Comparison of ENCODE assay signal across 8 mouse cellular contexts in the genomic region with DNA sequence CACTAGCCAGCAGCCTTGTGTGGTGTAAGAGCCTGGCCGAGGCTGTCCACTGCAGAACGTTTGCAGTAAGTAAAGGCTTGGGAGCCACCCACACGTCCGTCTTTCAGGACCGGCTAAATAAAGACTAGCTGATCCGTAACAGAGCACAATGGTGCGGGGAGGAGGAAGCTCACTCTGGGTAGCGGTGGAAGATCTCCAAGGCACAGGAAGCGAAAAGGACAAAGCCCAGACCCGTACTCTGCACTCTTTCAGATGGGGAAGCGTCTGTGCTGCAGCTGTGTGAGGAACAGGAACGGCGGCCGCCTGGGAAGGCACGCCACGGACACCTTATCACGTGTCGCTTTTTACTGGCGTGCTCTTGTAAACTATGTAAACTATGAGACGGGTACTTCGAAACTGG. TPM values are rescaled to one million over a fixed set of nuclear protein-coding genes. Genes with fewer than 3 reads are reported as not detected.
A peak's percentile ranks its signal among the peaks of the same experiment; 100 is the strongest.
DNase-seq lines count a peak whose midpoint lies in the region; ATAC-seq and TF ChIP-seq lines count a peak whose summit lies in the region.

No protein-coding gene starts in this region.

- 0 out of 2 replicates have a peak overlapping the region, but pooled peaks have one; percentile 17 for H3K4me2 ChIP-seq in intestine, postnatal 0 days (replicated peaks; ENCODE audit: low read depth)
- H3K4me2 ChIP-seq in liver, embryonic 16.5 days (ENCODE audit: low read depth, low read length): peak overlapping the region; percentile 36; the same call in 1 of the 2 replicates

- H3K36me3 ChIP-seq in heart, adult 2 months (ENCODE audit: control insufficient read depth, insufficient read depth, low read length): peaks cover 23% of the 10 kb centered on the region
- H3K36me3 ChIP-seq in intestine, postnatal 0 days (ENCODE audit: control insufficient read depth, insufficient read depth): peaks cover 14% of the 10 kb centered on the region
- no peaks in the 10 kb centered on the region for H3K36me3 ChIP-seq in liver, embryonic 16.5 days (ENCODE audit: control insufficient read depth, insufficient read depth)

- TF ChIP-seq CTCF in heart, adult 2 months (IDR thresholded peaks at IDR 0.05): no peak
- TF ChIP-seq CTCF in intestine, postnatal 0 days (IDR thresholded peaks at IDR 0.05; ENCODE audit: low read depth): no peak
- no peak for TF ChIP-seq CTCF in olfactory bulb, adult 2 months (IDR thresholded peaks at IDR 0.05; ENCODE audit: insufficient read depth, low read depth, low read length)

- no peaks in the 10 kb centered on the region for H3K9me3 ChIP-seq in intestine, postnatal 0 days (ENCODE audit: control insufficient read depth)
- H3K9me3 ChIP-seq in liver, embryonic 16.5 days (replicated peaks; ENCODE audit: control insufficient read depth, low read length): no peaks in the 10 kb centered on the region

- WGBS in heart, adult 2 months: 2% methylated on average over 21 of the region's 21 CpGs
- WGBS in intestine, postnatal 0 days: 41% methylated on average over 21 of the region's 21 CpGs
- WGBS in liver, embryonic 16.5 days (ENCODE audit: insufficient replicate concordance): 14% methylated on average over 21 of the region's 21 CpGs
- WGBS in olfactory bulb, adult 2 months: 19% methylated on average over 21 of the region's 21 CpGs

- H3K79me2 ChIP-seq in heart, adult 2 months (replicated peaks; ENCODE audit: control insufficient read depth, insufficient read depth, low read length): peaks cover 9% of the 10 kb centered on the region

- peak overlapping the region; percentile 2; the same call in 1 of the 2 replicates for H3K9ac ChIP-seq in heart, adult 2 months (ENCODE audit: low read depth, low read length)
- no peak overlapping the region for H3K9ac ChIP-seq in intestine, postnatal 0 days (ENCODE audit: low read depth, low read length)
- H3K9ac ChIP-seq in liver, embryonic 16.5 days (ENCODE audit: low read depth, low read length): no peak overlapping the region; the same call in 1 of the 2 replicates

- TF ChIP-seq EP300 in heart, adult 2 months (IDR thresholded peaks at IDR 0.05; ENCODE audit: insufficient read depth, low read depth, low read length): peak; percentile 77

- H3K4me3 ChIP-seq in heart, adult 2 months: peak overlapping the region; percentile 25
- H3K4me3 ChIP-seq in intestine, postnatal 0 days (ENCODE audit: low read depth, low read length): no peak overlapping the region
- no peak overlapping the region for H3K4me3 ChIP-seq in liver, embryonic 16.5 days (ENCODE audit: low read depth, low read length)
- no peak overlapping the region for H3K4me3 ChIP-seq in olfactory bulb, adult 2 months (ENCODE audit: insufficient read depth, low read depth, low read length)

- DNase-seq in layer of hippocampus, adult 11-12 months (ENCODE audit: low spot score): peak; percentile 70
- DNase-seq in layer of hippocampus, adult 9-10 months (ENCODE audit: low spot score): no peak
- peak; percentile 68 to 72 for DNase-seq in heart, adult 2 months
- no peak for DNase-seq in thymus, postnatal 36 days
- DNase-seq in gastrocnemius, adult 8-10 months (ENCODE audit: low spot score in 2 of 2): no peak

- peak overlapping the region; percentile 63 for H3K27ac ChIP-seq in heart, adult 2 months
- peak overlapping the region; percentile 61 for H3K27ac ChIP-seq in intestine, postnatal 0 days (ENCODE audit: low read depth, low read length)
- H3K27ac ChIP-seq in liver, embryonic 16.5 days (ENCODE audit: low read length): peak overlapping the region; percentile 50
- H3K27ac ChIP-seq in olfactory bulb, adult 2 months (ENCODE audit: insufficient read depth, low read depth, low read length): peak overlapping the region; percentile 53; the same call in 1 of the 2 replicates

- peak; percentile 53; the same call in 1 of the 2 replicates for TF ChIP-seq POLR2A in heart, adult 2 months (IDR thresholded peaks at IDR 0.05; ENCODE audit: insufficient read depth, low read depth, low read length)
- TF ChIP-seq POLR2A in olfactory bulb, adult 2 months (IDR thresholded peaks at IDR 0.05; ENCODE audit: insufficient read depth, low read depth, low read length): no peak

- H3K4me1 ChIP-seq in heart, adult 2 months (ENCODE audit: control insufficient read depth, insufficient read depth, low read length): peaks cover 48% of the 10 kb centered on the region
- H3K4me1 ChIP-seq in intestine, postnatal 0 days (replicated peaks; ENCODE audit: control insufficient read depth, insufficient read depth, low read length): 0 out of 2 replicates have a peak, but pooled peaks cover 6% of the 10 kb centered on the region
- H3K4me1 ChIP-seq in liver, embryonic 16.5 days (ENCODE audit: control insufficient read depth, low read depth, low read length): peaks cover 26% of the 10 kb centered on the region
- H3K4me1 ChIP-seq in olfactory bulb, adult 2 months (ENCODE audit: control insufficient read depth, insufficient read depth, low read length): peaks cover 53% of the 10 kb centered on the region

- ATAC-seq in intestine, postnatal 0 days: no peak
- ATAC-seq in liver, embryonic 16.5 days (ENCODE audit: low read depth): peak; percentile 52

- no peaks in the 10 kb centered on the region for H3K27me3 ChIP-seq in heart, adult 2 months (ENCODE audit: control insufficient read depth, insufficient read depth, low read length)
- no peaks in the 10 kb centered on the region for H3K27me3 ChIP-seq in intestine, postnatal 0 days (replicated peaks; ENCODE audit: control insufficient read depth, insufficient read depth, low read length)
- H3K27me3 ChIP-seq in liver, embryonic 16.5 days (ENCODE audit: control insufficient read depth, insufficient read depth, low read depth, low read length): no peaks in the 10 kb centered on the region

- intact Hi-C loops in heart, adult 2 months (cut with DNase I): no loop called here

RNA-seq across cellular contexts. Expression of a gene that starts 22.5 kb away (rescaled TPM):
- 10 to 100 TPM; 46.5 to 48.3 TPM for total RNA-seq in heart, adult 2 months (2021)
- polyA plus RNA-seq in heart, adult 2 months (2012; rRNA removed): 62.6 and 63.6 TPM in 2 replicates
- 18.2 and 25.7 TPM in 2 replicates for polyA plus RNA-seq in intestine, postnatal 0 days (2015; fragmentation: Nextera tagmentation; extraction: Ambion mirVana)
- 4.2 and 4.8 TPM in 2 replicates for polyA plus RNA-seq in liver, embryonic 16.5 days (2015; fragmentation: Nextera tagmentation; extraction: Ambion mirVana)
- not detected in 2 replicates for polyA plus RNA-seq in olfactory bulb, adult 2 months (2012; ENCODE audit: insufficient read depth, insufficient read length, low replicate concordance, missing spikeins)
- 10 to 100 TPM; 54.1 to 61.3 (median 59.2) TPM for total RNA-seq in gastrocnemius, adult 8-10 months (2022)

RNA-seq across cellular contexts. Expression of a gene that starts 29.5 kb away (rescaled TPM):
- 10 to 100 TPM; 38.7 to 42.9 TPM for total RNA-seq in heart, adult 2 months (2021)
- 83.1 and 84.2 TPM in 2 replicates for polyA plus RNA-seq in heart, adult 2 months (2012; rRNA removed)
- 32.7 and 34.1 TPM in 2 replicates for polyA plus RNA-seq in intestine, postnatal 0 days (2015; fragmentation: Nextera tagmentation; extraction: Ambion mirVana)
- 10.4 and 12.1 TPM in 2 replicates for polyA plus RNA-seq in liver, embryonic 16.5 days (2015; fragmentation: Nextera tagmentation; extraction: Ambion mirVana)
- polyA plus RNA-seq in olfactory bulb, adult 2 months (2012; ENCODE audit: insufficient read depth, insufficient read length, low replicate concordance, missing spikeins): not detected in 2 replicates
- 10 to 100 TPM; 18.6 to 28.1 (median 21.8) TPM for total RNA-seq in gastrocnemius, adult 8-10 months (2022)

Comparison
In these comparisons a context has a peak if more than half of its experiments do, and no peak if none do; other contexts are left out.
1. DNase-seq: peak in layer of hippocampus, adult 11-12 months (single experiment) and heart, adult 2 months (2 of 2); none in layer of hippocampus, adult 9-10 months (single experiment), thymus, postnatal 36 days (0 of 2) and gastrocnemius, adult 8-10 months (0 of 2).
2. Peak in every context shown above with its lines, with median percentiles within 50 percentile points of each other: H3K27ac ChIP-seq.